14 mouse cellular contexts compared by ENCODE assay signal in the genomic region with DNA sequence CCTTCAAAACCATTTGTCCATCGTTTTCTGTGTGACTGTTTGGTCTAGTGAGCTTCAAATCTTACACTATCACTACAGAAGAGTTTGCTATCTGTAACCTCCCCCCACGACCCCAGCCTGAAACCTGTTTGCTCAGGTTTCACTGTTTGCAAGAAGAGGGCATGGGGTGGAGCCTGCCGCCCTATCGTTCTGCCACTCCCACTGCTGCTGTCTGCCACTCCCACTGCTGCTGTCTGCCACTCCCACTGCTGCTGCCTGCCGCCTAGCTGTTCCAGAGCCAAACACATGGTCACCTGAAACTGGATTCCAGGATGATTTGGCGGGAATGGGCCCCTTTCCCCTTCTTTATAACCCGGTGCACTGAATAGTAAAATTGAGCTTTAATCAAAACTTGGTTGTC.
A peak's percentile ranks its signal among the peaks of the same experiment; 100 is the strongest.
DNase-seq lines count a peak whose midpoint lies in the region; ATAC-seq lines count a peak whose summit lies in the region.
"Had no signal": no experiment of that assay in that cellular context is flagged by ENCODE, and none has a peak within 500 bp of the region (broad histone marks: within the 10 kb centered on the region; RNA-seq: fewer than 3 reads in every experiment).

No protein-coding gene starts in this region.

- no peak overlapping the region for H3K4me3 ChIP-seq in heart, embryonic 12.5 days
- no peak overlapping the region for H3K4me3 ChIP-seq in intestine, embryonic 15.5 days (replicated peaks)
- no peak overlapping the region for H3K4me3 ChIP-seq in limb, embryonic 13.5 days
- H3K4me3 ChIP-seq: forebrain, embryonic 12.5 days; hindbrain, embryonic 13.5 days; midbrain, embryonic 12.5 days had no signal

- peak overlapping the region; percentile 40; the same call in 1 of the 2 replicates for H3K4me2 ChIP-seq in heart, embryonic 12.5 days
- H3K4me2 ChIP-seq in intestine, embryonic 15.5 days (replicated peaks) = peak overlapping the region; percentile 31
- H3K4me2 ChIP-seq in limb, embryonic 13.5 days (replicated peaks) = peak overlapping the region; percentile 46
- H3K4me2 ChIP-seq: forebrain, embryonic 12.5 days; heart, embryonic 11.5 days; hindbrain, embryonic 13.5 days; midbrain, embryonic 12.5 days had no signal

- ATAC-seq in heart, embryonic 12.5 days (ENCODE audit: insufficient number of reproducible peaks, low FRiP score) = no peak
- ATAC-seq in intestine, embryonic 15.5 days = peak; percentile 81; the same call in 1 of the 2 replicates
- ATAC-seq in limb, embryonic 13.5 days (ENCODE audit: low FRiP score, low read depth) = peak; percentile 28; the same call in 1 of the 2 replicates
- ATAC-seq in erythroblast, adult 5-6 weeks (replicated peaks; ENCODE audit: low FRiP score, poor library complexity, severe bottlenecking) = no peak

- 7% methylated on average over 7 of the region's 7 CpGs for WGBS in heart, embryonic 12.5 days
- 4% methylated on average over 7 of the region's 7 CpGs for WGBS in intestine, embryonic 15.5 days
- WGBS in limb, embryonic 13.5 days = 8% methylated on average over 7 of the region's 7 CpGs

- no peaks in the 10 kb centered on the region for H3K4me1 ChIP-seq in heart, embryonic 12.5 days (replicated peaks)
- H3K4me1 ChIP-seq in intestine, embryonic 15.5 days (replicated peaks) = no peaks in the 10 kb centered on the region
- peaks cover 4% of the 10 kb centered on the region; the same call in 1 of the 2 replicates for H3K4me1 ChIP-seq in limb, embryonic 13.5 days
- H3K4me1 ChIP-seq: forebrain, embryonic 12.5 days; hindbrain, embryonic 13.5 days; midbrain, embryonic 12.5 days had no signal

- H3K36me3 ChIP-seq in heart, embryonic 12.5 days = no peaks in the 10 kb centered on the region
- no peaks in the 10 kb centered on the region for H3K36me3 ChIP-seq in intestine, embryonic 15.5 days
- H3K36me3 ChIP-seq in limb, embryonic 13.5 days = no peaks in the 10 kb centered on the region
- H3K36me3 ChIP-seq: forebrain, embryonic 12.5 days; hindbrain, embryonic 13.5 days; midbrain, embryonic 12.5 days had no signal

- H3K9ac ChIP-seq in heart, embryonic 12.5 days = no peak overlapping the region
- no peak overlapping the region for H3K9ac ChIP-seq in intestine, embryonic 15.5 days
- no peak overlapping the region for H3K9ac ChIP-seq in limb, embryonic 13.5 days
- H3K9ac ChIP-seq: forebrain, embryonic 12.5 days; hindbrain, embryonic 13.5 days; midbrain, embryonic 12.5 days had no signal

- H3K9me3 ChIP-seq in heart, embryonic 12.5 days (replicated peaks) = no peaks in the 10 kb centered on the region
- H3K9me3 ChIP-seq in intestine, embryonic 15.5 days = no peaks in the 10 kb centered on the region
- no peaks in the 10 kb centered on the region for H3K9me3 ChIP-seq in limb, embryonic 13.5 days
- H3K9me3 ChIP-seq: forebrain, embryonic 12.5 days; hindbrain, embryonic 13.5 days; midbrain, embryonic 12.5 days had no signal

- no peak for DNase-seq in heart, adult 11 months
- DNase-seq in R1 (ENCODE audit: low read depth, low spot score) = peak; percentile 27
- no peak for DNase-seq in urinary bladder, postnatal 14 days (ENCODE audit: low spot score)
- no peak for DNase-seq in layer of hippocampus, postnatal 14 days (ENCODE audit: low spot score in 2 of 2)
- DNase-seq: cerebellum, adult 11-12 months; gastrocnemius, postnatal 14 days had no signal

- no peaks in the 10 kb centered on the region for H3K27me3 ChIP-seq in heart, embryonic 12.5 days (replicated peaks)
- no peaks in the 10 kb centered on the region for H3K27me3 ChIP-seq in intestine, embryonic 15.5 days (replicated peaks)
- no peaks in the 10 kb centered on the region for H3K27me3 ChIP-seq in limb, embryonic 13.5 days
- H3K27me3 ChIP-seq: forebrain, embryonic 12.5 days; hindbrain, embryonic 13.5 days; midbrain, embryonic 12.5 days had no signal

- H3K27ac ChIP-seq in heart, embryonic 12.5 days (ENCODE audit: poor library complexity, severe bottlenecking) = no peak overlapping the region
- no peak overlapping the region for H3K27ac ChIP-seq in intestine, embryonic 15.5 days
- no peak overlapping the region for H3K27ac ChIP-seq in limb, embryonic 13.5 days
- H3K27ac ChIP-seq: forebrain, embryonic 12.5 days; hindbrain, embryonic 13.5 days; midbrain, embryonic 12.5 days had no signal

Comparison
In these comparisons a context has a peak if more than half of its experiments do, and no peak if none do; other contexts are left out.
1. ATAC-seq: peak in intestine, embryonic 15.5 days (single experiment) and limb, embryonic 13.5 days (single experiment); none in heart, embryonic 12.5 days (single experiment) and erythroblast, adult 5-6 weeks (single experiment).
2. Peak in every context shown above with its lines, with median percentiles within 50 percentile points of each other: H3K4me2 ChIP-seq.